Mouse (Mus musculus) adrenal gland (tissue): ENCODE measurements at regions not wholly inside any gene's neighbourhood (a gene's known extent, or its start where the extent isn't known, plus 50 kb on each side); places are given as distances from the start of the nearest gene placed in this dataset.

Source experiments
- intact Hi-C: fragments of 180-260 bp; cut with DNase I; formaldehyde crosslinking; loops from one replicate; pipeline ENCODE4 v1.15.1; 2025

DNA sequence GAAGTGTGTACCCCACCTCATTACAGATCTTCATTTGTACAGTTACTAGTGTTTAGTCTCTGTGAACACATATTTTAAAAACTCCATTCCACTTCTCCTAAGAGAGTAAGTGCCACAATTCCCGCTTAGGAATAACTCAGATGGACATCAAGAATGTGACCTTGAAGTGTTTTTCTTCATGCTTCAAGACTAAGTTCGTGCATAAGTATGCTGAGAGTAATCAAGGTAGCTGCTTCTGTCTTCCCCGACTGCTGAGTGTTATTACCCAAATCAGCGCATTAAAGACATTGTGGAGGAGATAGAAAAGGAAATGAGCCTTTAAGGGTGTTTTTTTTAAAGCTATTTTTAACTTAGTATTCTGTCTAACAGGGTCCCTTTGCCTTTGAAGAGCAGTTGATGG lies 565.1 kb upstream of the C030005K15Rik start:
- intact Hi-C loops, result no loop called here

DNA sequence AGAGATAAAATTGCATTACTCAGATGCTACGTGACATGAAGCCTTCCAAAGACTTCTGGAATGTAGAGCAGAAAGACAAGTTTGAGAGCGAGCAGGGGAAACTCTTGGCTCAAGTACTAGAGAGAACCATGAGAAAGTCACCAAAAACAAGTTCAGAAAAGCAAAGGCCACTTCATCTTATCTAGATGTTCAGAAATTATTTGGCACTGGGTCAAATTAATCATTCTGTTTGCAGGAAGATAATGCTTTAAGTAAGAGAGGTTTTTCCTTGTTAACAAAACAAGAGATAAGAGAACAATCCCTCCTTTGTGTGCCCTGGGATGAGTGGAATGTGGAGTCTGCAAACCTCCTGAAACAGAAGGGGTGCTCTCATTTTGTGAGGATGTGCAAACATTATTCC lies 565.6 kb upstream of the C030005K15Rik start:
- intact Hi-C loops, result no loop called here

DNA sequence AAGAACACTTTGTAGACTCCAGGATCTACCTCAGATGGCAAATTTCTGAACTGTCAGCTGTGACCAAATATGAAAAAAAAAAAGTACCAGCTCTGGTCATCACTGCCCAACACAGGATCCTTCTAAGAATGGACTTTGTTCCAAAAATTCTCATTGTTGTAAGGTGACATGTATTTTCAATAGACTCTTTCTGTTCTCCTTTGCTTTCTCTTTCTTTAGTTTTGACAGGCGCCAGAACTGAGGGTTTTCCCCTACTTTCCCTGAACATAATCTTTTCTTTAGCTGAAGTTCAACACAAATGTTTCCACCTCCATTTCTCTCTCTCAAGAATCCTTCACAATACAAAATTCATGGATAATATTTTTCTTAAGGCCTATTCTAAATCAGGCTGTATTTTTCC lies 579.1 kb upstream of the C030005K15Rik start:
- intact Hi-C loops, result no loop called here

GRCm38 (mm10) chr10:98309667-98310066 lies 583.1 kb upstream of the C030005K15Rik start:
- intact Hi-C loops, result no loop called here

DNA sequence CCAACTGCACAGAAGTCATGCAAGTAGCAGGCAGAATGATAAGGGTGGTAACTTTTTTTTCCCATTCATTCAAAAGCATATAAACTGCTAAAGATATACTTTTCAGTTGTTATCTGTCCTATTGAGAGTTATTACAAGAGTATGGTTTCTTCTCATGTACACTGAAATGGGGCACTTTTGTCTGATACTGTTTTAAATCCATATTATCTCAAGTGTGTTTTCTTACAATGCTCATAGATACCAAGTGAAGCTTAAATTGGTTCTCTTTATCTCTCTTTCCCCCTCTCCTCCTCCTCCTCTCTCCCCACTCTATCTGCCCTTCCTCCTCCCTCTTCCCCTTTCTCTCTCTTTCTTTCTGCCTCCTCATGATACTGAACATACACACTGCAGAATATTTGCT lies 584.8 kb upstream of the C030005K15Rik start:
- intact Hi-C loops, result no loop called here

DNA sequence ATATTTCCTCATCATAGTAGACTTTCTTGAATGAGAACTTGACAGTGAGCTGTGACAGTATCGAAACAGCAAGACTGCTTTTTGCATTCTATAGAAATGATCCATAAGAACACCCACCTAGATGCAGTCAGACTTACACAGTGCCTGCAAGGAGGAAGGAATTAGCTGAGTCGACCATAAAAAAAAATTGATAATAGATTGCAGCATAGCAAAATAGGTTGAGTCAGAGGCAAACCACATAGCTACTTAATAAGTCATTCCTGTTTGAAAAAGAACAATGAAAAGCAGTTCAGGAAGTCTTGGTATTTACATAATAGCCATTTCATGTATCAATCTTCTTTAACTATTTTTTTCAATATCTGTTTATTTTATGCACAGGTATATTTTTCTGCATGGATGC lies 591.9 kb upstream of the C030005K15Rik start:
- intact Hi-C loops, result no loop called here

DNA sequence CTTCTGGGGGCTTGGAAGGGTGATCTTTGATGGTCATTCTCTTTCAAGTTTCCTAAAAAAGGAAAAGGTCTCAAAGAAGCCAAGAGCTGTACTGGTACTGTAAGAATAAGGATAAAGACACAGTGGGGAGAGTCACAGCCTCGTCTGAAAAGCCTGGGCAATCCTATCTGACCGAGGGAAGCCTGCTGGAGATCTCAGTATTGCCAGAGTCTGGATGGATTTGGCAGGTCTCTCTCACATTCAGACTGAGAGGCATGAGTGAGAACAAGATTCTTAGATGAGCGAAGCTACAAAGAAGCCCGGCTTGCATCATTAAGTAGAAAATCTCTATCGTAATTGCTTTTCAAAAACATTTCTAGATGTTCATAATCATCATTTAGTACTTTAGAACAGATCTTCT lies 590.4 kb upstream of the Atp2b1 start:
- intact Hi-C loops, result no loop called here

DNA sequence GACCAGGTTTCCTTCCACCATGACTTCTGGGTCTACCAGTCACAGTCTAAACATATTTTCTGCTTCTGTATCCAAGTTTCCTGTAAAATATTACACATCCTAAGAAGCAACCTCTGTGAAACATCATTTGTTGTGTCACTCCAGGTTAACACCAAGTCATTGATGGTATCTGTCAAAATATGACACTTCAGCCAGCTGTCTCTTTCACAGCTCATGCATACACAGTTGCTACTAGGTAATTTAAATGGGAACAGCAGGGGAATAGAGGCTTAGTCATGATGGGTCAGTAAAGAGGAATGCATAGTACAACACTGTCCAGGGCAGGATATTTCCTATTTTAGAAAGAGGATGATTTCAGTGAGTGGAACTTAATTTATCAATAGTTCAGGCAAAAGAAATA lies 589.6 kb upstream of the Atp2b1 start:
- intact Hi-C loops, result no loop called here

GRCm38 (mm10) chr10:98325720-98326119 lies 588.5 kb upstream of the Atp2b1 start:
- intact Hi-C loops, result no loop called here

DNA sequence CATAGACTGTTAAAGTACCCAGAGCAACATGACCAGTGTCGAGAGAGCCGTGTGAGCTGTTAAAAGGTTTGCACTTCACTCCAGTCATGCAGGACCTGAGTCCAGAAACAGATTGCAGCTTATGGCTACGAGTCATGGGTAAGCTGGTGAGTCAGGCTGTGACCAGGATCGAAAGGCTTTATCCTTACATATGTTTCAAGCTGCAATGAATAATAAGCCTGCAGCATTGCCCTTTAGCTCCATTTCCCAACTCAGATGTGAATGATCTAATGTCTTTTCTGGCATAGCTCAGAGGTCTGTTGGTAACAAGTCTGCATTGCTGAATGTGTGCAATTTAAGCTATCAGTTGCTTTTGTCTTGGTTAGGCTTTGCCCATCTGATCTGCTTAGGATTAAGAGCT lies 581.5 kb upstream of the Atp2b1 start:
- intact Hi-C loops, result no loop called here

DNA sequence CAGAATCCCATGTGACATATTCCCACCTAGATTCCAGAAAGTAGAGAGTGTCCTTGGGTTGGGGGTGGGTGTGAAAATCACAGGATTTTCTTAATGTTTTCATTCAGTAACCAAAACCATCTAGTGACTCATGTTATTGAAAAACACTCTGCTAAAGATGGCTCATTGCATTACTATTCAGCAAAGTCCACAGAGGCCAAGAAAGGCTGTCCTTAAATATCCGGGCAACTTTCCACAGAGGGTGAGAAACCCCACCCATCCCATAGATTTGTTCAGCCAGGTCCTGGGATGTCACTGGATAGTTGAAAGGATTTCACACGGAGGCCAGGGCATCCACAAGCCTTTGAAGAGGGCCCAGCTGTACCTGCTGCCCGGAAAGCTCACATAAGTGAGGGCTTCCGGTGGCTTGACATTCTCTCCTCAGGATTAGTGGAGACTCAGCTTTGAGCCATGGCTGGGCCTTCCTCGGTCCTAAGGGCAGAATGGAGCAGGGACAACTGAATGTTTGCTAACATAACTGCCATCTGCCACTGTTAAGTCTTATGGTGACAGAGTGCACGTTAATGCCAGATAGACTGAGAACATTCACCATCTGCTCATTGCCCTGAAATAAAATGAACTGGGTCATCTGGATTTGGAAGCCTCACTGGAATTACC lies 580.7 kb upstream of the Atp2b1 start:
- intact Hi-C loops, result no loop called here

GRCm38 (mm10) chr10:98343827-98344226 lies 570.4 kb upstream of the Atp2b1 start:
- intact Hi-C loops, result no loop called here

- intact Hi-C loops, result no loop called here
Measured at GRCm38 (mm10) chr10:98349466-98349865, 564.7 kb upstream of the Atp2b1 start.

GRCm38 (mm10) chr10:98350318-98350926 lies 563.8 kb upstream of the Atp2b1 start:
- intact Hi-C loops, result no loop called here

DNA sequence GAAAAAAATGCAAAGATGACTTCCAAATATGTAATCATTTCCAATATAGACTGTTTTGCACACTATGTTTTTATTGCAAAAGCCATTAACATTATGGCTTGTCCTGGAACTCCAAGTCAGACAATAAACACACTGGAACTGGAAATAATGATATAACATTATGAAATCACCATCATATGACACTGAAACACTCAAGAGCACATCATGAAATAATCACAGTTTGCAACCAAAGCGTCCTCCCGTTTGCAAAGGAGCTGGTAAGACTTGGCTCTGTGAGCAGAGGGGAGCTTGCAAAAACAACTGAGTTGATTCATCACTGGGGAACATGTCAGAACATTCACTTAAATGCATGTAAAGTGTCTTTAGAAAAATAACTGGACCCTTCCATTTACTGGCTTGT lies 562.1 kb upstream of the Atp2b1 start:
- intact Hi-C loops, result no loop called here

DNA sequence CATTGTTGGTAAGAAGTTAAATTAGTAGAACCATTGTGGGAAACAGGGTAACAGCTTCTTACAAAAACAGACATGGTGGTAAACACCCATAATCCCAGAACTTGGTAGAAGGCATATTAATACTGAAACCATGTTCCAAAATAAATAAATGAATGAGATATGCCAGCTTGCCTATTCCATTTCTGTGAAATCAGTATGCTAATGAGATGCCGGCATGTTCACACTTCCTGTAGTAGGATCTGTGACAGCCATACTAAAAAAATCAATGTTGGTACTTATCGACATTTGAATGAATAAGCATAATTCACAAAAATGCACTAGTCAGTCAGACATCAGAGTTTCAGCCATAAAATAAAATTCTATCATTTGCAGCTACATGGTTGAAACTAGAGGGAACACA lies 559.7 kb upstream of the Atp2b1 start:
- intact Hi-C loops, result no loop called here

DNA sequence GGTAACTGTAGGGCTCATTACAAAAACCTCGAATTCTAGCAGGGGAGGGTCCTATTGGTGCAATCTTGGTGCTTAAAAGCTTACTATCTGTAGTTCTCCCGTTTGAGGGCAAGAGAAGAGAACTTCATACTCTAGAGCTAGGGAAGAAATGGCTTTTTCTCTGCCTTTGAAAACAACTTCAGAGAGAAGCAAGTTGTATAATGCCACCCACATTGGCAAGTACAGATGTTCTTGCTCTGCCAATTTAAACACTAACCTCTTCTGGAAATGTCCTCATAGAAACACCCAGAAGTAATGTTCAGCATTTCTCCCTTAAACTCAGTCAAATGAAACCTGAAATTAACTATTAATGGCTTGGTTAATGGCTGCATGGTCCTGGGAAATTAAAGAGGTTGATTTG lies 549.6 kb upstream of the Atp2b1 start:
- intact Hi-C loops, result no loop called here

DNA sequence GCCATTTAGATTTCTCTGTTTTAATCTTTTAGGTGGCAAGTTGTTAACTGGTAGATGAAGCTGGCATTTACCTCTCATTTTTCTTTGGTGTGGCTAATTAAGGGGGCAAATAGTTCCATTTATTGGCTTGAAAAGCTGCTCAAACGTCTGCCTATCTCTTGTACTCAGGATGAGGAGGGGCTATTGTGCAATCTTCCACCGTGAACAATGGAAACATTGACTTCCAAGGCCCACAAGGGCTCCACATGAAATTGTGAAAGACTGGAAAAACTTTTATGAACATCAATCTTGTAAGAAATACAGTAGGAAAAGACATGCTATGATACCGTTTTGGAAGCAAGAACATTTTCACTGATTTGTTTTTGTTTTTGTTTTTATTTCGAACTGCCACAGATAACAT lies 541.6 kb upstream of the Atp2b1 start:
- intact Hi-C loops, result no loop called here

DNA sequence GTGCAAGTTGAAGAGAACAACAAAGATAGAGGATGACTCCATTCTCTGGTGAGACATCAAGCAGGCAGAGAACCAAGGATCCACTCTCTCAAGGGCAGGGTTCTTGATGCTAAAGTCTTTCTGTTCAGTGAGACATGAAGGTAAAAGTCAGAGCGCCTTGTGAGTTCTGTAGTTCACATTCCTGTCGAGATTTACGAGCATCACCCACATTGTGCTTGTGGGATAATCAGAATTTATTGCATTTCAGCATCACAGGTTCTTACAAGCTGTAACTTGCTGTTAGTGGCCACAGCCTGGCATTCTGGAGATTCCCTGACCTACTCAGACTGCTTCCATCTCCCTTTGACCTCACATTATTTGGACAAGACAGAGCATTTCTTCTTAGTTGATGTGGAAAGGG lies 540.9 kb upstream of the Atp2b1 start:
- intact Hi-C loops, result no loop called here

GRCm38 (mm10) chr10:98374684-98375083 lies 539.5 kb upstream of the Atp2b1 start:
- intact Hi-C loops, result no loop called here

DNA sequence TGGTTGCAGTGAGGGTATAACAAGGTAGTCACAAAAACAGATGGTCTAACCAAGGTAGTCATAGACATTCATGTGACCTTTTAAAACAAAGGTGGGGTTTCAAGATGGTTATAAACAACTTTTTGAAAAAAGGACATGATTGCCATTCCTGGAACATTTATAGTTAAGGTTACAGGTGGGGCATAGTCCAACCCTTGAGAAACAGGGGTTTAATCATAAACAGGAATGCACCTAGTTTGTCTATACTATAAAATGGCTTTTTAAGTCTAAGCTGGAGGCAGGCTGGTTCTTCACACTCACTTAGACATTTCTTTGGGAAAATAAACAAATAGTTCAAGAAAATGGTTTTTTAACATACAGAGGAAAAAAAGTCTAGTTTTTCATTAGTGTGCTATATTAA lies 525.7 kb upstream of the Atp2b1 start:
- intact Hi-C loops, result no loop called here

- intact Hi-C loops, result no loop called here
Measured at GRCm38 (mm10) chr10:98399864-98400263, 514.3 kb upstream of the Atp2b1 start.
